Mouse (Mus musculus) gastrocnemius, adult 8-10 months (tissue): ENCODE data around the gene Spata33. TPM values are rescaled to one million over a fixed set of nuclear protein-coding genes. Genes with fewer than 3 reads are reported as not detected.

ENCODE experiments used
- DNase-seq, 2 experiments: peaks; one replicate each; pipeline ENCODE4 v3.0.0; 2022; ENCODE audit warnings: low spot score in 2 of 2
- total RNA-seq, 4 experiments: library from RNA; stranded (reverse); gene quantifications; 2 replicates each; pipeline ENCODE4 v1.2.4; 2022

The Spata33 gene
- total RNA-seq, 4 experiments from 2014 or later: 0.12 to 1.6 (median 0.58) TPM

GRCm38 (mm10) chr8:123267926-123268656 is 55.5 kb downstream of the Spata33 start:
- DNase-seq: no peak

DNA sequence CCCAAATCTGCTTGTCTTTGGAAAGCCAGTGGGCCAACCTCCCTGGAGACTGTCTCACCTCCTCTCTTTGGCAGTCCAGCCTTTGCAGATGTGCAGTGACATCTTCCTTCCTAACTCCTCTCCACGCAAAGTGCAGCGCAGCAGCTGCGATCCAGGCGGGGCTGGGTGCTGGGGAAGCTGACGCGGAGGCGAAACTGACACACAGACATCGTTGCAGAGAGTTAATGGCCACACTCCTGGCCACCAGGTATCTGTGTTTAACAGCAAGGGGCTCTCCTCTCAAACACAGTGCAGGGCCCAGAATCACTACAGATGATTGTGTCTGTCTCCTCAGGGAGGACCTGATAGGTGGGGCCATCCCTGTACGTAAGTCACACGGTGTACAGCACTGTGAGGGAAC is 58.5 kb downstream of the Spata33 start:
- no peak for DNase-seq

Other genes with a start within 250 kb of the Spata33 start
- 10 to 100 TPM; 55.0 to 63.5 (median 62.4) TPM for gene Ankrd11, start 170.6 kb upstream of the Spata33 start, total RNA-seq
- gene Spg7, start 149.9 kb upstream of the Spata33 start, total RNA-seq: 10 to 100 TPM; 74.1 to 81.0 (median 77.4) TPM
- gene Rpl13, start 110.5 kb upstream of the Spata33 start, total RNA-seq: 100 to 1,000 TPM; 382 to 564 (median 462) TPM
- under 1 TPM in 1 of 4 experiments, not detected in 3; 0.24 TPM for gene Cpne7, start 95.5 kb upstream of the Spata33 start, total RNA-seq
- 1 to 10 TPM in 2 of 4 experiments, under 1 TPM in 2; 0.58 to 2.9 (median 0.88) TPM for gene Sult5a1, start 54.5 kb upstream of the Spata33 start, total RNA-seq
- gene Dpep1, start 26.6 kb upstream of the Spata33 start, total RNA-seq: 10 to 100 TPM in 2 of 4 experiments, 1 to 10 TPM in 2; 5.6 to 14.7 (median 9.7) TPM
- 10 to 100 TPM; 51.5 to 60.8 (median 56.0) TPM for gene Chmp1a, start 69 bp upstream of the Spata33 start, total RNA-seq
- 10 to 100 TPM in 3 of 4 experiments, 1 to 10 TPM in 1; 9.7 to 14.3 (median 12.0) TPM for gene Cdk10, start 12.0 kb downstream of the Spata33 start, total RNA-seq
- 1 to 10 TPM in 3 of 4 experiments, under 1 TPM in 1; 0.97 to 1.8 (median 1.3) TPM for gene Spata2l, start 23.4 kb downstream of the Spata33 start, total RNA-seq
- 1 to 10 TPM; 3.8 to 8.4 (median 5.4) TPM for gene Zfp276, start 41.4 kb downstream of the Spata33 start, total RNA-seq
- 10 to 100 TPM; 13.7 to 22.6 (median 21.7) TPM for gene Vps9d1, start 41.5 kb downstream of the Spata33 start, total RNA-seq
- not detected for gene Fanca, start 105.7 kb downstream of the Spata33 start, total RNA-seq
- under 1 TPM in 3 of 4 experiments, not detected in 1; 0.16 to 0.22 (median 0.20) TPM for gene Spire2, start 119.9 kb downstream of the Spata33 start, total RNA-seq
- gene Tcf25, start 160.9 kb downstream of the Spata33 start, total RNA-seq: 100 to 1,000 TPM; 125 to 155 (median 141) TPM
- under 1 TPM in 1 of 4 experiments, not detected in 3; 0.08 TPM for gene Mc1r, start 194.3 kb downstream of the Spata33 start, total RNA-seq
- under 1 TPM in 2 of 4 experiments, not detected in 2; 0.17 to 0.24 TPM for gene Tubb3, start 198.6 kb downstream of the Spata33 start, total RNA-seq
- gene Def8, start 210.7 kb downstream of the Spata33 start, total RNA-seq: 10 to 100 TPM; 36.9 to 47.1 (median 38.2) TPM